Mouse (Mus musculus) MEL (cell line): ENCODE measurements at regions not wholly inside any gene's neighbourhood (a gene's known extent, or its start where the extent isn't known, plus 50 kb on each side); places are given as distances from the start of the nearest gene placed in this dataset.

Source experiments
- DNase-seq: peaks from one replicate; pipeline ENCODE4 v3.0.0; 2011; ENCODE audit warnings: low read depth, low spot score
- H3K27ac ChIP-seq: 2 replicates; pipeline ENCODE4 v1.5.1; 2012; ENCODE audit warnings: low read depth, mild to moderate bottlenecking, control low read depth, low read length, moderate library complexity; ENCODE audit not compliant: control insufficient read depth
- H3K27me3 ChIP-seq, 2 experiments: fragments of 150-350 bp in 1 of 2; sonication (generic) in 1 of 2; 2 replicates each; pipeline ENCODE4 v1.6.1; 2012; ENCODE audit warnings: low read length in 2 of 2, mild to moderate bottlenecking in 2 of 2, improper control_type of control experiment in 1 of 2, moderate library complexity in 1 of 2; ENCODE audit not compliant: insufficient read depth in 2 of 2, control insufficient read depth in 1 of 2
- H3K36me3 ChIP-seq, 2 experiments: 2 replicates each; pipeline ENCODE4 v1.6.1; 2012 to 2014; ENCODE audit warnings: low read length in 2 of 2, improper control_type of control experiment in 1 of 2, inconsistent platforms in 1 of 2, mild to moderate bottlenecking in 1 of 2; ENCODE audit not compliant: insufficient read depth in 2 of 2, control insufficient read depth in 1 of 2
- H3K4me1 ChIP-seq, 2 experiments: fragments of 150-350 bp in 1 of 2; sonication (generic) in 1 of 2; 2 replicates each; pipeline ENCODE4 v1.6.1; 2012; ENCODE audit warnings: low read length in 2 of 2, improper control_type of control experiment in 1 of 2, mild to moderate bottlenecking in 1 of 2; ENCODE audit not compliant: insufficient read depth in 2 of 2, control insufficient read depth in 1 of 2
- H3K4me3 ChIP-seq, 2 experiments: fragments of 150-350 bp in 1 of 2; sonication (generic) in 1 of 2; 2 replicates each; pipeline ENCODE4 v1.5.1; 2012; ENCODE audit warnings: low read depth in 2 of 2, low read length in 2 of 2, mild to moderate bottlenecking in 2 of 2, moderate library complexity in 2 of 2, control low read depth in 1 of 2, improper control_type of control experiment in 1 of 2; ENCODE audit not compliant: control insufficient read depth in 1 of 2, insufficient read depth in 1 of 2
- H3K79me2 ChIP-seq: 2 replicates; pipeline ENCODE4 v1.6.1; 2012; ENCODE audit warnings: mild to moderate bottlenecking, low read length, moderate library complexity; ENCODE audit not compliant: control insufficient read depth, poor library complexity, insufficient read depth
- H3K9ac ChIP-seq: 2 replicates; pipeline ENCODE4 v1.6.1; 2012; ENCODE audit warnings: low read depth, mild to moderate bottlenecking, control low read depth, low read length, moderate library complexity; ENCODE audit not compliant: control insufficient read depth, poor library complexity, severe bottlenecking
- H3K9me3 ChIP-seq: fragments of 150-350 bp; sonication (generic); replicated peaks from 2 replicates; pipeline ENCODE4 v1.6.1; 2012; ENCODE audit warnings: mild to moderate bottlenecking, low read length, improper control_type of control experiment, moderate library complexity; ENCODE audit not compliant: insufficient read depth
- BHLHE40 ChIP-seq: IDR thresholded peaks from 2 replicates; pipeline ENCODE4 v1.6.1; 2012; ENCODE audit warnings: low read depth, mild to moderate bottlenecking, inconsistent platforms, low read length, improper control_type of control experiment, borderline replicate concordance
- CHD1 ChIP-seq: IDR thresholded peaks from 2 replicates; pipeline ENCODE4 v1.6.1; 2012; ENCODE audit warnings: low read depth, mild to moderate bottlenecking, inconsistent platforms, low read length, improper control_type of control experiment
- CHD2 ChIP-seq: IDR thresholded peaks from 2 replicates; pipeline ENCODE4 v1.6.1; 2011; ENCODE audit warnings: low read length, improper control_type of control experiment
- E2F4 ChIP-seq: IDR thresholded peaks from 2 replicates; pipeline ENCODE4 v1.6.1; 2011; ENCODE audit warnings: low read depth, low read length, improper control_type of control experiment, borderline replicate concordance
- GABPA ChIP-seq: IDR thresholded peaks from 2 replicates; pipeline ENCODE4 v1.6.1; 2012; ENCODE audit warnings: low read depth, mild to moderate bottlenecking, inconsistent platforms, low read length, improper control_type of control experiment, moderate library complexity
- GATA1 ChIP-seq: IDR thresholded peaks from 2 replicates; pipeline ENCODE4 v1.6.1; 2011; ENCODE audit warnings: low read depth, low read length, improper control_type of control experiment
- JUND ChIP-seq: IDR thresholded peaks from 2 replicates; pipeline ENCODE4 v1.6.1; 2011; ENCODE audit warnings: low read depth, mild to moderate bottlenecking, improper control_type of control experiment, low read length
- MAFK ChIP-seq: IDR thresholded peaks from 2 replicates; pipeline ENCODE4 v1.6.1; 2011; ENCODE audit warnings: low read depth, mild to moderate bottlenecking, low read length, improper control_type of control experiment, borderline replicate concordance
- MAX ChIP-seq: IDR thresholded peaks from 2 replicates; pipeline ENCODE4 v1.6.1; 2011; ENCODE audit warnings: low read length, improper control_type of control experiment
- MAZ ChIP-seq: IDR thresholded peaks from 2 replicates; pipeline ENCODE4 v1.6.1; 2012; ENCODE audit warnings: low read depth, mild to moderate bottlenecking, inconsistent platforms, low read length, improper control_type of control experiment
- MYB ChIP-seq: IDR thresholded peaks from 2 replicates; pipeline ENCODE4 v1.6.1; 2011; ENCODE audit warnings: mild to moderate bottlenecking, low read depth, low read length, improper control_type of control experiment
- MYC ChIP-seq: IDR thresholded peaks from 2 replicates; pipeline ENCODE4 v1.6.1; 2011; ENCODE audit warnings: low read depth, mild to moderate bottlenecking, low read length, improper control_type of control experiment, moderate library complexity
- POLR2AphosphoS2 ChIP-seq: IDR thresholded peaks from 2 replicates; pipeline ENCODE4 v1.6.1; 2011; ENCODE audit warnings: low read length, improper control_type of control experiment
- POLR2AphosphoS5 ChIP-seq: IDR thresholded peaks from 2 replicates; pipeline ENCODE4 v1.6.1; 2012; ENCODE audit warnings: low read depth, borderline replicate concordance, mild to moderate bottlenecking, inconsistent platforms, low read length, moderate library complexity, mixed read lengths
- RAD21 ChIP-seq: IDR thresholded peaks from 2 replicates; pipeline ENCODE4 v1.6.1; 2011; ENCODE audit warnings: mild to moderate bottlenecking, low read depth, low read length, improper control_type of control experiment
- RCOR1 ChIP-seq: IDR thresholded peaks from 2 replicates; pipeline ENCODE4 v1.6.1; 2012; ENCODE audit warnings: low read depth, mild to moderate bottlenecking, inconsistent platforms, low read length, improper control_type of control experiment
- SIN3A ChIP-seq: IDR thresholded peaks from 2 replicates; pipeline ENCODE4 v1.6.1; 2012; ENCODE audit warnings: low read length, improper control_type of control experiment, inconsistent platforms
- TBP ChIP-seq: IDR thresholded peaks from 2 replicates; pipeline ENCODE4 v1.8.0; 2011; ENCODE audit warnings: low read depth, low read length, improper control_type of control experiment
- USF2 ChIP-seq, 2 experiments: IDR thresholded peaks; 2 replicates each; pipeline ENCODE4 v1.6.1; 2011 to 2012; ENCODE audit warnings: improper control_type of control experiment in 2 of 2, low read length in 2 of 2, borderline replicate concordance in 1 of 2, inconsistent platforms in 1 of 2, low read depth in 1 of 2, mild to moderate bottlenecking in 1 of 2; ENCODE audit not compliant: insufficient read depth in 1 of 2
- ZNF384 ChIP-seq: IDR thresholded peaks from 2 replicates; pipeline ENCODE4 v1.6.1; 2012; ENCODE audit warnings: low read depth, mild to moderate bottlenecking, inconsistent platforms, low read length, improper control_type of control experiment

DNA sequence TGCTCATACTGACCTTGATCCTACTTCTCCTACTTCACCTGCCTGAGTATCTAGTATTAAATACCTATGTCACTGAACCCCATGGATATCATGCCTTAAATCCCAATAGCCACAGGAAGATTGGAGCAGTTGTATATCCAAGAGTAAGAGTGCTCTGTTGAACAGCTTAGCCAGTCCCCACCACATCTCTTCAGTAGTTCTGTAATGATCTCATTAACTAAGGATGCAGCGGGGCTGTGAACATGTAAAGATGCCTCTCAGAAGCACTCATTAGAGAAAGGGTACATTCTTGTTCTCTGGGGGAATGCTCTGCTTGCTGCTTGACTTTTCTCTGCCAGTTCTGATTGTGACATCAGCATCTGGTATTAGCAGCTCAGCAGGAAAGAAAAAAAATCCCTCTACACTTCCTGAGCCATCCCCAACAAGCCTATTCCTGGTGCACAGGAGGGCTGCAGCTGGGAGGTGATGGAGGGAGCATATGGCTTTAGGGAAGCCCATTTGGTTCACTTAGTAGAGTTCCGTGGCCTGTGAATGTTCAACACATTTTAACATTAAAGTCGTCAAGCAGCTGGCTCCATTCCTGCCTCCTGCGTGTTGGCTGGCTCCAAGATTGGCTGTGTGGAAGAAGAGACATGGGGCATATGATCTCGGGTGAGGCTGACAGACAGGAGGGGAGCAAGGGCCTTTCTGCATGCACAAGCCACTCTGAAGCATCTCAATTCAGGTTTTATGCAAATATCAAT, 613.1 kb upstream of the Auts2 start:
- H3K27me3 ChIP-seq: no peaks in the 10 kb centered on the region
- no peak overlapping the region for H3K27ac ChIP-seq
- no peak for TF ChIP-seq E2F4
- no peak for TF ChIP-seq BHLHE40
- no peak for TF ChIP-seq GATA1
- no peak for TF ChIP-seq ZNF384
- TF ChIP-seq MAFK: no peak
- TF ChIP-seq USF2 (IDR thresholded peaks at IDR 0.05; ENCODE audit: borderline replicate concordance in 1 of 2, insufficient read depth in 1 of 2, low read depth in 1 of 2, low read length in 2 of 2): no peak
- TF ChIP-seq CHD1: no peak
- H3K9ac ChIP-seq: no peak overlapping the region
- no peaks in the 10 kb centered on the region for H3K36me3 ChIP-seq
- H3K79me2 ChIP-seq: no peaks in the 10 kb centered on the region
- no peak for DNase-seq
- no peaks in the 10 kb centered on the region for H3K4me1 ChIP-seq
- H3K9me3 ChIP-seq: no peaks in the 10 kb centered on the region
- no peak overlapping the region for H3K4me3 ChIP-seq

DNA sequence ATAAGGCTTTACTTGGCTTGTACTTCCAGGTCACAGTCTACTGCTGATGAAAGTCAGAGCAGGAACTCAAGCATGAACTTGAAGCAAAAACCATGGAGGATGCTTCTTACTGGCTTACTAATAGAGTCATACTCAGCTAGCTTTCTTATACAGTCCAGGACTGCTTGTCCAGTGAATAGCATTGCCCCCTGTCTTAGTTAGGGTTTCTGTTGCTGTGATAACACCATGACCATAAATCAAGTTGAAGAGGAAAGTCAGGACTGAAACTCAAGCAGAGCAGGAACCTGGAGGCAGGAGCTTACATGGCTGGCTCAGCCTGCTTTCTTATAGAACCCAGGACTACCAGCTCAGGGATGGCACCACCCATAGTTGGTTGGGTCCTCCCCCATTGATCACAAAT, 602.9 kb upstream of the Auts2 start:
- Histone ChIP-seq H3K27ac (no peak overlapping the region), H3K27me3 (no peaks in the 10 kb centered on the region), H3K79me2 (no peaks in the 10 kb centered on the region)
- TF ChIP-seq CHD2: no peak
- TF ChIP-seq MAX: no peak
- no peak for TF ChIP-seq MAZ
- TF ChIP-seq, all 39 proteins: peak for 0
- no peak overlapping the region for H3K9ac ChIP-seq
- no peak for DNase-seq
- no peaks in the 10 kb centered on the region for H3K4me1 ChIP-seq
- no peak overlapping the region for H3K4me3 ChIP-seq
- H3K9me3 ChIP-seq: no peaks in the 10 kb centered on the region
- no peaks in the 10 kb centered on the region for H3K36me3 ChIP-seq

DNA sequence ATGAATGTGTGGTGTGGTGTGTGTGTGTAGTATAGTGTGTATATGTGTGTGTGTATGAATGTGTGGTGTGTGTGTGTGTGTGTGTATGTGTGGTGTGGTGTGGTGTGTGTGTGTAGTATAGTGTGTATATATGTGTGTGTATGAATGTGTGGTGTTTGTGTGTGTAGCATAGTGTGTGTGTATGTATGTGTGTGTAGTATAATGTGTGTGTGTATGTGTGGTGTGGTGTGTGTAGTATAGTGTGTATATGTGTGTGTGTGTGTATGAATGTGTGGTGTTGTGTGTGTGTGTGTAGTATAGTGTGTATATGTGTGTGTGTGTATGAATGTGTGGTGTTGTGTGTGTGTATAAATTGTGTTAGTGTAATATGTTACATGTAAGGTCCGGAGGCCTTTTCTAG, 600.5 kb upstream of the Auts2 start:
- TF ChIP-seq ZNF384 (no peak), GABPA (no peak), MYC (no peak), RCOR1 (no peak), POLR2AphosphoS5 (no peak), MAFK (no peak), MYB (no peak), JUND (no peak), POLR2AphosphoS2 (no peak), SIN3A (no peak), TBP (no peak), RAD21 (no peak)
- H3K4me1 ChIP-seq: no peaks in the 10 kb centered on the region
- no peaks in the 10 kb centered on the region for H3K27me3 ChIP-seq
- no peaks in the 10 kb centered on the region for H3K9me3 ChIP-seq
- H3K79me2 ChIP-seq: no peaks in the 10 kb centered on the region
- H3K9ac ChIP-seq: no peak overlapping the region
- no peak overlapping the region for H3K4me3 ChIP-seq
- no peaks in the 10 kb centered on the region for H3K36me3 ChIP-seq
- no peak for DNase-seq
- H3K27ac ChIP-seq: no peak overlapping the region
